Mouse (Mus musculus) brain, embryonic 18.5 days (tissue): ENCODE results near the gene Fzd1.
A peak's percentile ranks its signal among the peaks of the same experiment; 100 is the strongest.

Experiments
- DNase-seq: peaks from one replicate; pipeline ENCODE4 v3.0.0-alpha.2; 2012; ENCODE audit warnings: low read depth, low spot score

Gene Fzd1

DNA sequence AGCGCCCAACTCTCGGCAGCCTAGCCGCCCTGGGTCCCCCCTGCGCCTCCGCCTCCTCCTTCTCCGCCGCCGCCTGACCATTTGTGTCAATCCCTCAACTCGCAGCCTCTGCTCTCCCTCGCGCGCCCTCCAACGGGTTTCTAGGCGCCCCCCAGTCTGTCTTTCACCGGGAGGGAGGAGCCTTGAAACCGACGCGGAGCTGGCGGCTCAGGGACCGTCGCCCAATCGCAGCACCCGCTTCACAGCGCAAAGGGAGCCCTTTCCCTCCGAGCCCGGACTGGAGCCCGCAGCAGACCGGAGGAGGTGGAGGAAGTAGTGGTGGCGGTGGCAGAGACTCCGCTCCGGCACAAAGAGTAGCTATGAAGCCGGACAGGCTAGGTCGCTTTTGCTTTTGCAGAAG is at the start of gene Fzd1:
Gene Fzd1 (minus strand): TSS at position 134 of the 400 bp plus-strand sequence.
- DNase-seq: peak; percentile 90

DNA sequence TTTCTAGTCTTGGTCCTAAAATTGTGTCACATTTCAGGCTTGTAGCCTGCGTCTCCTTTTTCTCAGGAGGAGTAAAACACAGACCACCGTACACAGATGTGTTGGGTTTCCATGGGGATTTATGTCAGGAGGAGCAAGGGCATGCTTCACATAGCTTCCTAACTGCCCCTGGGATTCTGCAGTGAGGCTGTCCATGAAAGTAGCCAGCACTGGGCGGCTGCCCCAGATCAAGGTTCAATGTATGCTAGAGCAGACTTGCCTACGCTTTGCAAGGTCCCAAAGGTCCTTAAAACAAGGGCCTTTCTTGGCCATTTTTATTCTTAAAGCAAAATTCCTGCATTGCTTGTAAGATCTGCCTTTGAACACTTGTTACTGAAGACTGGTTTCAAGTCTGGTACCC is 47.4 kb upstream of the Fzd1 start:
- DNase-seq: no peak

DNA sequence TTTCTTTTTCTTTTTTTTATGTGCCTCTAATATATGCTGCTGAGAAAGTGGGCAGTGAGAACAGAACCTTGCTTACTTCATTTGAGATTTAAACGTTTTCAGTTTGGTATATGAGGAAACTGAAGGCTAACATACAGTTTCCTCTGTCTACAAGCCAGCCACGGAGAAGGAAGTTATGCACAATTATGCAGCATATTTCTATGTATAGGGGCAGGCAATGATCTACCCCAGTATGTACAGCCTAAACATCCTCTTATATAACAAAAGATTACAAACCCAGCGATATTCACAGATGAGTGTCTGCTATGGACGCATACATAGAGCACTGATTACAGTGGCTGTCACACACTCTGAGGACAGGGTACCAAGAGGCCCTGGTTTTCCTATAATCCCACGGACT is 45.9 kb upstream of the Fzd1 start:
- no peak for DNase-seq

DNA sequence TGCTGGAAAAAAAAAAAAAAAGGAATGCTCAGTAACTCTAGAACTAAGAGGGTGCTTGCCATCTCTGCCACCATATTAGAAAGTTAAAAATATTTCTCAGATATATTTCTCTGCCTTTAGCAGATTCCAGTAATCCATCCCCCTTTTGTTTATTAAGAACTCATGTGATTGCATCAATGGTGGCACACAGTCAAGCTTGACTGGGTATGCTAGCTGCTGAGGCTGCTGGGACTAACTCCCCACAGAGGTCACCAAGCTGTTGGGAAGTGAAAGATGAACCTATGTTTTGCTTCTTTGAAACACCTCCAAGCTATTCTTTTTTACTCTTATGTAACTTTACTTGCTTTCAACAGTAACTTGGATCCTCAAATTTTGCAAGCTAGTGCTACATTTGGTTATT is 44.1 kb upstream of the Fzd1 start:
- no peak for DNase-seq

DNA sequence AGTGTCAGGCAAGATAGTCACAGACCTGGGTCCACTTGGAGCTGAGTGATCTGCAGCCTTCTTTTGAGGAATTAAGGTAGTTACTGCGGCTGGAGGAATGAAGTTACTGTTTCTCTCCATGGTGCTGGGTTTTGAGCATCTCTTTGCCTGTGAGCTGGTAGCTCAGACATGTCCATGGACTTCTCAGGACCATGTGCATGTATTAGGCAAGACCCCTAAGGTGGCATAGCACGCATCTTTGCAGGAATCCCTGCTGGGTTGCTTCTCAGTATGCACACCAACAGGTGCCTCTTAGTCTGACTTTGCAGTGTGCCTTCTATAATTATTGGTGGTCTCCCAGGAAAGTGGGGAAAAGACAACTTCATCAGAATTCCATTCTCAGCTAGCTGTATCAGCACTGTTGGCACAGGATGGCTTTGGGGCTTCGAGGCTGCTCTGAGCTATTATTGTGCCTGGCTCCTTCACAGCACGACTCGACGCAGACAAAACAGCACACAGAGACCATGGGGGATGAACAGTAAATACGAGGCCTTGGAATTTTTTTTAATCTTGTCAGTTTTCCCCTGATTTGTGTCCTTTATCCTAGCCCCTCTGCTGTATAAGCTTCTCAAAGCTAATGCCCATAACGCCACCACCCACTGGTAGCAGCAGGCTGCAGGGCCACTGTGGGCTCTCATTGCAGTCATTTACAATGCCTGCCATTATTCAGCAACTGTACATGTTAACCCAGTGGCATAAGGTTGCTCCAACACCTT is 43.4 kb upstream of the Fzd1 start:
- no peak for DNase-seq

DNA sequence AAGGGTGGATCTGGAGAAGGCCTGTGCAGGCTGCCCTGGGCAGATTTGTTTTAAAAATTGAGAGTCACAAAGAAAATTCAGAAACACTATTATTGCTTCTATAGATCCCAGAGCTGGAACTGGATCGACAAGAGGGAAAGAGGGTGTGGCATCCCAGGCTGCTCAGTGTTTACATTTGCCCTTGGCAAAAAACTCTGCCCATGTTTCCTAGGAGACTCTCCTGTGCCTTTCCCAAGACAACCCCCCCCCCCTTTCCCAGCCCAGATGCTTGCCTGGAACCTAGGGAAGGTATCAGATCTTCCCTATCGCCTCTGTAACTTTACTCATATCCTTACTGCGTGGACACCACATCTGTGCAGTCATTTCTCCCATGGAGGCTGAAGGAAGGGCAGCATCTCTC is 33.4 kb upstream of the Fzd1 start:
- no peak for DNase-seq

DNA sequence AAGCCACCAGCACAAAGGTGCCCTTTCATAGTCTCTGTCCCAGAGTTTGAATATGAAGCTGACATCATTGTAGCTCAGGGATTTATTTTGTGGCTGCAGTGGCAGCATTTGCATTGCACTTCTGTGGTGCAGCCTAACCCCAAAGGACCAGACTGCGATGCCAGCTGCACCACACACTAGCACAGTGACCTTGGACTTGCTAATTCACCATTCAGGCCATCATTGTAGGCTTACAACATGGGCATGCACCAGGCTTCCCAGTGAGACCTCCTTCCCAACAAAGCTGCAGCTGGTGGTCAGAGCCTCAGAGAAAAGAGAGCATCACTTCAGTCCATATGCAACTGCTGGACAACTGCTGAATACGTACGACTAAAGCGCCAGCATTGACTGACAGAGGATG is 32.4 kb upstream of the Fzd1 start:
- DNase-seq: no peak

DNA sequence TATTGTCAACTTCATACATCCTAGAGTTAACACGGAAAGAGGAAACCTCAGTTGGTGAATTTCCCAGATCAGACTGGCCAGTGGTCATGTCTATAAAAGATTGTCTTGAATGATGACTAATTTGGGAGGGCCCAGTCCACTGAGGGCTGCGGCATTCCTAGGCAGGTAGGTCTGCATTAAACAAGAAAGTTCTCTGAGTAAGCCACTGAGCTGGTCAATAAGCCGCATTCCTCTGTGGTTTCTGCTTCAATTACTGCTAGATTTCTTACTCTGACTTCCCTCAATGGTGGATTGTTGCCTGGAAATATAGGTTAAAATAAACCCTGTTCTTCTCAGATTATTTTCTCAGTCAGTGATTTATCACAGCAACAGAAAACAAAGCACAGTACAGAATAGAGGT is 30.6 kb upstream of the Fzd1 start:
- no peak for DNase-seq

DNA sequence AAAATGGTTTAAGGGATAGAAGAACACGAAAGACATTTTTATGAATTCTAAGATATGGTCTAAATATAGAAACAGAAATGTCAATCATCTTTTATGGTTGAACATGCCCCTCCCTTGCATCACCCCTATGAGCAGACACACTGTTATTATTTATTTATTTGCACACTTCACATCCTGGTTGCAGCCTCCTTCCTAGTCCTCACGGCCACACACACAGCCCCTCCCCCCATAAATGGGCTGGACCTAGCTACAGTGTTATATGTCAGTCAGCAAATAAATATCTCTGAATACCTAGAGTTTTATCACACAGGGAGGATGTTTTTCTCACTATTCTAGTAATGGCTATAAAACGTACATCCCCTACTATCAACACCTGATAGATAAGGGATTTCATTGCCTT is 29.0 kb upstream of the Fzd1 start:
- no peak for DNase-seq

DNA sequence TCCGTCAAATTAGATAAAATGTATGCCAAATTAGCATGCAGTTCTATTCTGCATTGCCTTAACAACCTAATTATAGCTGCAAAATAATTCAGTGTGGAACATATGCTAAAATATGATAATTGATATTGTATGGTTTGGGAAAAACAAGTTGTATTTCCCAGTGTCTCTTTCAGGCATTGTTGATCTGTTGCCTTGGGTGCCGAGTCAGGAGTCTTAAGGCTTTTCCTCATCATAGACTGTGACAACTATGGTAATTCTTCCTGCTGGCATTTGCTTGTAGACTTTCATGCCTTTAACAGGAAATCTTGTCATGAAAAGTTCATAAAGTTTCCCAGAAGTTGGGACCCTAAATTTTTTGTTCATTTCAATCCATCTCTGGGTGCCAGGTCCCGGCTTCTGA is 20.4 kb upstream of the Fzd1 start:
- no peak for DNase-seq

DNA sequence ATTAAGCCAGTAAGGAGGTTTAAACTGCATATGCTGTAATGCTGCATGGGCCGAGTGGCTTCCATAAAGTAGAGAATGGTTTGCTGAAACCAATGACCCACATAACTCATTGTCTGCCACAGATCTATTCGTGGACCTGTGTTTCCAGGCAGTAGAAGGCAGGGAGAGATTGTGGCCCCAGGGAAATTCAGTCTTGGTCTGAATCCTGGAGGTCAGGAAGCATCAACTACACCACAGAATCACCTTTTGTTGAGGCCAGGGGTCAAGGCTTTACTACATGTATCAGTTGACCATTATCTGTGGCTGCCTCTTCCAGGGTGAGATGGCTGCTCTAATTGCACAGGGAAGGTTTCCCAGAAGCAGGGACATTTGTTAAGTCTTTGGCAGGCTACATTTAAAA is 18.7 kb upstream of the Fzd1 start:
- no peak for DNase-seq

DNA sequence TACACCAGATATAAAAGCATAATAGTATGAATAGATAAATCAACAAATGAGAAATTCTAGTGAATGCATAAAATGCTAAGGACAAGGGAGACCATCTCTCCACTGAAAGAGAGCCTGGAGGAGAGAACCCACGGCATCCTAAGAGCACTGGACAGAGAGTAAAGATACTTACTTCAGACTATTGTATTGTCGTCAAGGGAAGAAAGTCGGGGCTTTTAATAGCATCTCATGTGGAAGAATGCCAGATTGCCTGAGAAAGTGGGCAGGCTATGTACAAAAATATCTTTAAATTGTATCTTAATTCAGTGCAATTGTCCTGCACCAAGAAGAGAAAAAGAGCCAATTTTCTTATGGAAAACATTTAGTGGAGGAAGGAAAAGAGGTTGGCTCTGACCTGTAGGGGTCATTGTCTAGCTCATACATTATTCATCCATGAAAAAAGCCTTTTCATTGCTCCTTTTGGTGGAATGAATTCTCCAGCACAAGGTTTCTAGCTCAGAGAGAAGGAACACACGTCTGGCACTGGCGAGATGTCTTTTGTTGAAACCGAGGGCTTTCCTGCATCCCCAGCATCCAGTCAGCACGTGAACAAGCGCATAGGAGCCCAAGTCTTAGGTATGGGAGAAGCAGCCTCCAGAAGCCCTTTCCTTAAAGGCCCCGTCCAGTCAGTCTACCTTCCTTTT is 15.4 kb upstream of the Fzd1 start:
- no peak for DNase-seq

DNA sequence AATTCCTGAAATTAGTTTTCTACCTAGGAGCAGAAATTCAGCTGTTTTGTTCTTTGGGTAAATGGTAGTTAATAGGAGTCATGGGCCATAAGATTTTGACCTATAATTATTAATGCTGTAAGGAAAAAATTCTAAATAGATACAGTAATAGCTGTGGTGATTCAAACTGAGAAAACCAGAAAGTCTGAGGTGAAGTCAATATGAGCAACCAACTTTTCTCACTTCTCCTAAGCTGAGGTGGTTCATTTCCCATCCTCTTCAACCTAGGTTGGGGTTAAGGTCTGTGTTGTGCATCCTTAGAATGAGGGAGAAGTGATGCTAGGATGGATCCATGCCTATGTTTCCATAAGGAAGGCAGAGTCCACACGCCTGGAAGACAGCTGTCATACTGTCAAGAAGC is 12.8 kb upstream of the Fzd1 start:
- DNase-seq: no peak

DNA sequence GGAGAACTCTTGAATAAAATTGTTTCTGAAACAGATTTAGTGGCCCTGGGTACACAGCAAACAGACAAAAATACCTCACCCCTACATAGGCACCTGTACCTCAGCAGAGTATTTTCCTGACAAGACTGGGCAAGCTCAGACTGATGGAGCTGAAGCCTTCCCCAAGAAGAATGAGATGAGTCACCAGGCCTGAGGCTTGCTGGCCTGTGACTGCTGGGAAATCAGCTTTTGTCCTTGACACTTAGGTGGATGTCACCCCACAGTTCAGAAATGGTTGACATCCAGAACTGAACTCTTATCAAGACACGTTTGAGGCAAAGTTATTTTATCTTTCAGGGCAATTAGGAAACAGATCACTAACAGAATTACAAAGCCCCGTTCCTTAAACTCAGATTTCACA is 10.1 kb upstream of the Fzd1 start:
- no peak for DNase-seq

DNA sequence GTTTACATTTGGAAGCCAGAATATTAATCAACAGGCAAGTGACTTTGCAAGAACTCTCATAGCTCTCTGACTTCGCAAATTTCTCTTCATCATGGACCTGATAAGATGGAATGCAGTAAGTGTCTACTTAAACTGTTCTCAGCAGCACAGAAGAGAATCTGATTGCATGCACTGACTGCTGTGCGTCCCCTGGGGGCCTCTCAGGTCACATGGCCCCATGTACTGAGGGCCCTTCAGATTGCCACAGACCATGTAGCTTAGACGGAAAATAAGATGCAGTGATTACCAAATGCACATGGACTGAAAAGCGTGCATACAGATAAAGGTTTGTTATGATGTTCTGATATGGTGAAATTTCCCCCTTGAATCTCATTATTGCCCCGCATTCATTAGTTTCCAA is 8.9 kb upstream of the Fzd1 start:
- no peak for DNase-seq

DNA sequence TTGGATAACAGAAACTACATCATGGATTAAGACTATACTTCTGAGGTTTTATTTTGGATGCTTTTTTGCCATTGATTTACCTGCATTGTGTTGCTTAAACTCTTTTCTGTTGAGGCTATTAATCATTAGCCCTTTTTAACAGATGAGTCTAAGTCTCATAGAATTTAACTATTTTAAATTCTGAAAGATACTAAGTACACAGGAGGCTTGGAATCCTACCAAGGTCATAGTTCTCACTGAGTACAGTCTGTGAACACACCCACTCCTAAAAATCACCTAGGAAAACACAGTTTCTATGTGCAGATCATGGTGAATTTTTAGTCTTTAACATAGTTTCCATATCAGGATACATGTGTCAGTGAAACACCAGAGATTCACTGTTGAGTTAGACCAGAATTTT is 4.1 kb upstream of the Fzd1 start:
- no peak for DNase-seq

DNA sequence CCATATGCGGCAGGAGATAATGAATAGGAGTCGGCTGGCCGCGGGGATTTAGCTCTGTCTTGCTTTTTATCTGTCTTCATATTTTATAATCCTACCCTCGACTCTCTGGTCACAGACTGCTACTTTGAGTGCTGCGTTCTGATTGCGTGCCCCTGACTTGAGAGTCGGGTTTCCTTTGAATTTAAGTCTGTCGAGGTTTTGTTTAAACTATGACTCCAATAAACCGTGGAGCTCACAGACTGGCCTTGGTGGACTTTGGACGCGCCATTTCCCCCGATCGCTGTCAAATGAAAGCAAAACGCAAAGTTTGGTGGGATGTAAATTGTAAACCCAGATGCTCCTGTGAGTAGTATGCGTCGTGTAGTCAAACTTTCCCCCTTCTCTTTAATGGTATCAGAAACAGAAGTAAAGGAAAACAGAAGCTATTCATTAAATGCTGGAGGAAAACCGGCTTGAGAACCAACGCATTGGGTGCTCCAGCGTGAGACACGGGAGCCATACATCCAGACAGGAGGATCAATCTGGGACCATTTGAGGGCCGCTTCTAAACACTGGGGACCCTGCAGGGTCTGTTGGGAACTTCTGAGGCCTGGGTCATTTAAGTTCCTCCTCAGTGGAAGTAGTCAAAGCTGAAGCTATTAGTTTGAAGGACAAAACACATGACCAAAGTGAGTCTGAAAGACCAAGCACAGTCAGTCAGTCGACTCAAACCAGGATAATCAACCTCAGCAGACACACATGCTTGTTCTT is 671 bp upstream of the Fzd1 start:
- DNase-seq: no peak

DNA sequence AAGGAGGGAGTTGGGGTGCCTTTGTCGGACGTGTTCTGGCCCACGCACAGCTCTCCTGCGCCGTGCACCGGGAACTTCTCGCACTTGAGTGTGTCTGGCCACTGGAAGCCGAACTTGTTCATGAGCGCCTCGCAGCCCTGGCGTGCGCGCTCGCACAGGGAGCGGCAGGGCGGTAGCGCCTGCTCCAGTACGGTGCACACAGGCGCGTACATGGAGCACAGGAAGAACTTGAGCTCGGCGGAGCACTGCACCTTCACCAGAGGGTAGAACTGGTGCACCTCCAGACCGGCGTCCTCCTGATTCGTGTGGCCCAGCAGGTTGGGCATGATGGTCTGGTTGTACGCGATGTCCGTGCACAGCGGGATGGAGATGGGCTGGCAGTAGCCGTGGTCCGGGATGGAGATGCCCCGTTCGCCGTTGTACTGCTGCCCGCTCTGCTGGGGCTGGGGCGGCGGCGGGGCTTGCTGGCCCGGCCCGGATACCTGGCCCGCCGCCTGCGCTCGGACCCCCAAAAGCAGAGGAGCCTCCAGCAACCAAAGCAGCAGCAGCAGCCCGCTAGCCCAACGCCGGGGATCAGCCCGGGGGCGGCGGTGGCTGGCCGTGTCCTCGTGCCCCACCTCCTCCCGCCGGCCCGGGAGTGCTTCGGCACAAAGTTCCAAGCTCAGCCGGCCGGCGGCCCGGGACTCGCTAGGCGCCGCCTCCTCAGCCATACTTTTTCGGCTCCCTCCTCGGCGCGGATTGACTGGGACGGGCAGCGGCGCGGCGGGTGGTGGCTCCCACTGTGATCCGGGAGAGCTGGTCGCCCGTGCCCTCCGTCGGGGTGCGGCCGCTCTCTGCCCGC is 744 bp downstream of the Fzd1 start:
- no peak for DNase-seq

DNA sequence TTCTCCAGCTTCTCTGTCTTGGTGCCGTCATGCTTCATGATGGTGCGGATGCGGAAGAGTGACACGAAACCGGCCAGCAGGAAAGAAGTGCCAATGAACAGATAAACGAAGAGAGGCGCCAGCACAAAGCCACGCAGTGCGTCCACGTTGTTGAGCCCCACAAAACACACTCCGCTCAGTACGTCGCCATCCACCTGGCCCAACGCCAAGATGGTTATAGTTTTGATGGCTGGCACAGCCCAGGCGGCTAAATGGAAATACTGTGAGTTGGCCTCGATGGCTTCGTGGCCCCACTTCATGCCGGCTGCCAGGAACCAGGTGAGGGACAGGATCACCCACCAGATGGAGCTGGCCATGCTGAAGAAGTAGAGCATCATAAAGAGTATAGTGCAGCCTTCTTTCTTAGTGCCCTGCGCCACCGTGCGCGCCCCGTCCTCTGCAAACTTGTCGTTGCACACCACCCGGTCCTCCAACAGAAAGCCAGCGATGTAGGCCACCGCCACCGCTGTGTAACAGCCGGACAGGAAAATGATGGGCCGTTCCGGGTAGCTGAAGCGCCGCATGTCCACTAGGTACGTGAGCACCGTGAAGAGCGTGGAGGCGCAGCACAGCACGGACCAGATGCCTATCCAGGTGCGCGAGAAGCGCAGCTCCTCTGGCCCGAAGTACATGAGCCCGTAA is 1.7 kb downstream of the Fzd1 start:
- DNase-seq: no peak

DNA sequence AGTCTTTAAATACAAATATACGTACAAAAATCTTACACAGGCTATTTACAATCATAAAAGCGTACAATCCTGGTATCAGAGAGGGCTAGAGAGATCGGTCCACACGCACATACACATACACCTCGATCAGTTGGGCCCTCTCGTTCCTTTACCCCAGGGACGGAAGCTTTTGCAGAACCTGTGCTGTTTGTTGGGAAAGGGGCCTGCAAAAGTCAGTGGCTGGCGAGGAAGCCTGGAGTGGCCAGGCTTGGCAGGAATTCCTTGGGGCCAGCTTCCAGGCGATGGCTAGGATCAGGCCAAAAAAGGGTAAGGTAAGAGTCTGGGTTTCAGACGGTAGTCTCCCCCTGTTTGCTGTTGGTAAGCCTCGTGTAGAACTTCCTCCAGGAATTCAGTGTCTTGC is 2.5 kb downstream of the Fzd1 start:
- no peak for DNase-seq

DNA sequence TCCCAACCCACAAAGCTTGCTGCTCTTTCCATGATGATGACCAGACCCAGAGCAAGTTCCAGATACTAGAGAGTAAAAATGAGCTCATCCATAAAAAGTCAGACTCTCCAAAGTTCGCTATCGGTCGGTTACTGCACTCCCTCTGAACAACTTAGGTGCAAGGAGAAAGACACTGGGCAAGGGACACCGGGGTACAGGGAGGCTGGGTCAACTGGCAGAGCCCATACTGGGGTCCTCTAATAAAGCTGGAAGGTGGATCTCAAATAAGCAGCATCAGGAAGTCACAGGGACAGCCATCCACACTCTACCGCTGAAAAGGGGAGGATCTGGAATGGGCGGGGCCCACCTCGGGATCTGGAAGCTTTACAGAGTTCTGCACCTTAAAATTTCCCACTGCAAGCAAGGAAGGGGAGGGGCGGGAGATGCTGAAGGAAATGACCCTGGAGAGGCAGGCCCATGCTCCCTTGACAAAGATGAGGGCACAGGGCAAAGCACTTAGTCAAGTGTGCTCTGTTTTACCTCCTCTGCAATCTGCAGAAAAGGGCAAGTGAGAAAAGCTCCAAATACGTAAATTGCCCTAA is 3.0 kb downstream of the Fzd1 start:
- no peak for DNase-seq
